In the genomic region with DNA sequence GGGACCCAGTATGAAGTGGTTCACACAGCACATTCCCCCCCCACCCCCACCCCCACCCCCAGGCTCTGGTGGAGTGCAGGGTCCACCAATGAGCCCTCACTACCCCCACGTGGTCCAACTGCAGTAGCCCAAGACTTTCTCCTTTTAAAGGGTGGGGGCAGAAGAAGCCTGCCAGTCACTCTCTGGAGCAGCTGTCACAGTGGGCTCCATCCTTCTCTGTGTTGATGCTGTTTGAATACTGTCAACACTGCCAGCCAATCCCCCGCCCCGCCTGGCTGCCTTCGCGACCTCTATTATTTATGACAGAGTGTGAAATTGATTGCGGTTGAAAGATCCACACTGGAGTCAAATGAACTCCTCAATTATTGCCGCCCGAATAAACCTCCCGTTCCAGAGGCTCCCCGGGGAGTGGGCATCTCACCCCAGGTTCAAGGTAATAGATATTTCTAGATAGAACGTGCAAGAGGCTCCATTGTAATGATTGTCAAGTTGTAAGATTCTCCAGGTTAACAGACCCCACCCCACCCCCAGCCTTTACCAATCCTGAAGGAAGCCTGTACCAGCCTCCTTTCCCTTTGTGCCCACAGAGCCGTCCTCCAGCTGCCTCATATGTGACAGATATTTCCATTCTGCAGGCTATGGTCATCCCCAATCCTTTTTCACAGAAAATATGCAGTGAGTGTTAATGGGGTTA, we compare ENCODE assay signal across 12 mouse cellular contexts.
A peak's percentile ranks its signal among the peaks of the same experiment; 100 is the strongest.
DNase-seq lines count a peak whose midpoint lies in the region; ATAC-seq and TF ChIP-seq lines count a peak whose summit lies in the region.
"Had no signal": no experiment of that assay in that cellular context is flagged by ENCODE, and none has a peak within 500 bp of the region (broad histone marks: within the 10 kb centered on the region; RNA-seq: fewer than 3 reads in every experiment).

No protein-coding gene starts in this region.

- ATAC-seq in embryonic facial prominence, embryonic 15.5 days (ENCODE audit: insufficient number of reproducible peaks, low FRiP score, low TSS enrichment, low read depth) = peak; percentile 57; the same call in 1 of the 2 replicates
- peak; percentile 94 for ATAC-seq in hindbrain, postnatal 0 days
- ATAC-seq in neural tube, embryonic 13.5 days (ENCODE audit: low read depth) = peak; percentile 81
- no peak for ATAC-seq in stomach, postnatal 0 days (ENCODE audit: low FRiP score, low TSS enrichment)
- no peak for ATAC-seq in megakaryocyte, adult 5-6 weeks (ENCODE audit: poor library complexity, severe bottlenecking)
- ATAC-seq in heart, embryonic 12.5 days (ENCODE audit: insufficient number of reproducible peaks, low FRiP score) = no peak

- DNase-seq in embryo, embryonic 11 days = peak; percentile 58
- no peak for DNase-seq in embryo, embryonic 10 days (ENCODE audit: low spot score)
- peak; percentile 83 for DNase-seq in hindbrain, postnatal 0 days (ENCODE audit: low spot score)
- no peak for DNase-seq in stomach, postnatal 0 days (ENCODE audit: low spot score)
- DNase-seq: adrenal gland, adult 8-10 months; cerebellum, adult 11 months; liver, embryonic 13.5 days; thymus, postnatal 36 days had no signal

- no peaks in the 10 kb centered on the region for H3K27me3 ChIP-seq in embryonic facial prominence, embryonic 15.5 days
- H3K27me3 ChIP-seq in hindbrain, postnatal 0 days (ENCODE audit: insufficient read depth, low read length) = 0 out of 2 replicates have a peak, but pooled peaks cover 3% of the 10 kb centered on the region
- H3K27me3 ChIP-seq in neural tube, embryonic 13.5 days = no peaks in the 10 kb centered on the region
- H3K27me3 ChIP-seq in stomach, postnatal 0 days (ENCODE audit: control insufficient read depth, insufficient read depth, low read length) = no peaks in the 10 kb centered on the region
- H3K27me3 ChIP-seq in heart, embryonic 12.5 days (replicated peaks) = no peaks in the 10 kb centered on the region
- H3K27me3 ChIP-seq: liver, embryonic 13.5 days had no signal

- no peak overlapping the region for H3K27ac ChIP-seq in embryonic facial prominence, embryonic 15.5 days (replicated peaks)
- 0 out of 2 replicates have a peak overlapping the region, but pooled peaks have one; percentile 1 for H3K27ac ChIP-seq in hindbrain, postnatal 0 days
- H3K27ac ChIP-seq in neural tube, embryonic 13.5 days (replicated peaks) = peak overlapping the region; percentile 59
- H3K27ac ChIP-seq in stomach, postnatal 0 days (replicated peaks) = no peak overlapping the region
- no peak overlapping the region for H3K27ac ChIP-seq in heart, embryonic 12.5 days (ENCODE audit: poor library complexity, severe bottlenecking)
- H3K27ac ChIP-seq: liver, embryonic 13.5 days had no signal

- WGBS in embryonic facial prominence, embryonic 15.5 days = 24% methylated on average over 12 of the region's 12 CpGs
- WGBS in hindbrain, postnatal 0 days = 15% methylated on average over 12 of the region's 12 CpGs
- WGBS in neural tube, embryonic 13.5 days = 16% methylated on average over 12 of the region's 12 CpGs
- WGBS in stomach, postnatal 0 days = 54% methylated on average over 12 of the region's 12 CpGs
- WGBS in heart, embryonic 12.5 days = 68% methylated on average over 12 of the region's 12 CpGs

- no peak overlapping the region for H3K4me2 ChIP-seq in embryonic facial prominence, embryonic 15.5 days (replicated peaks)
- H3K4me2 ChIP-seq in hindbrain, postnatal 0 days (ENCODE audit: low read depth, low read length) = no peak overlapping the region
- H3K4me2 ChIP-seq in neural tube, embryonic 13.5 days = peak overlapping the region; percentile 9; the same call in 1 of the 2 replicates
- H3K4me2 ChIP-seq in stomach, postnatal 0 days (replicated peaks; ENCODE audit: low read depth) = no peak overlapping the region
- no peak overlapping the region for H3K4me2 ChIP-seq in heart, embryonic 12.5 days
- H3K4me2 ChIP-seq: liver, embryonic 13.5 days had no signal

- no peak overlapping the region for H3K9ac ChIP-seq in embryonic facial prominence, embryonic 15.5 days
- no peak overlapping the region for H3K9ac ChIP-seq in hindbrain, postnatal 0 days (replicated peaks; ENCODE audit: low read length)
- H3K9ac ChIP-seq in neural tube, embryonic 13.5 days = no peak overlapping the region
- no peak overlapping the region for H3K9ac ChIP-seq in stomach, postnatal 0 days (ENCODE audit: low read length)
- H3K9ac ChIP-seq in heart, embryonic 12.5 days = no peak overlapping the region
- H3K9ac ChIP-seq: liver, embryonic 13.5 days had no signal

- H3K9me3 ChIP-seq in embryonic facial prominence, embryonic 15.5 days (replicated peaks) = no peaks in the 10 kb centered on the region
- H3K9me3 ChIP-seq in hindbrain, postnatal 0 days (ENCODE audit: low read length) = no peaks in the 10 kb centered on the region
- H3K9me3 ChIP-seq in neural tube, embryonic 13.5 days = no peaks in the 10 kb centered on the region
- H3K9me3 ChIP-seq in stomach, postnatal 0 days (ENCODE audit: control insufficient read depth, low read length) = no peaks in the 10 kb centered on the region
- no peaks in the 10 kb centered on the region; the same call in 1 of the 2 replicates for H3K9me3 ChIP-seq in heart, embryonic 12.5 days (replicated peaks)
- H3K9me3 ChIP-seq: liver, embryonic 13.5 days had no signal

- H3K4me1 ChIP-seq in embryonic facial prominence, embryonic 15.5 days = no peaks in the 10 kb centered on the region
- H3K4me1 ChIP-seq in hindbrain, postnatal 0 days (ENCODE audit: insufficient read depth, low read length) = no peaks in the 10 kb centered on the region
- H3K4me1 ChIP-seq in neural tube, embryonic 13.5 days (replicated peaks) = peaks cover 21% of the 10 kb centered on the region
- H3K4me1 ChIP-seq in stomach, postnatal 0 days (replicated peaks; ENCODE audit: control insufficient read depth, insufficient read depth) = no peaks in the 10 kb centered on the region
- H3K4me1 ChIP-seq in heart, embryonic 12.5 days (replicated peaks) = no peaks in the 10 kb centered on the region
- H3K4me1 ChIP-seq: liver, embryonic 13.5 days had no signal

- H3K4me3 ChIP-seq in embryonic facial prominence, embryonic 15.5 days (replicated peaks) = no peak overlapping the region
- no peak overlapping the region for H3K4me3 ChIP-seq in hindbrain, postnatal 0 days (ENCODE audit: low read length)
- no peak overlapping the region for H3K4me3 ChIP-seq in neural tube, embryonic 13.5 days
- H3K4me3 ChIP-seq in stomach, postnatal 0 days (ENCODE audit: low read depth, low read length) = no peak overlapping the region
- no peak overlapping the region for H3K4me3 ChIP-seq in heart, embryonic 12.5 days
- H3K4me3 ChIP-seq: liver, embryonic 13.5 days had no signal

- H3K36me3 ChIP-seq in embryonic facial prominence, embryonic 15.5 days = no peaks in the 10 kb centered on the region
- no peaks in the 10 kb centered on the region for H3K36me3 ChIP-seq in hindbrain, postnatal 0 days (ENCODE audit: insufficient read depth, low read length)
- no peaks in the 10 kb centered on the region for H3K36me3 ChIP-seq in neural tube, embryonic 13.5 days
- no peaks in the 10 kb centered on the region for H3K36me3 ChIP-seq in stomach, postnatal 0 days (ENCODE audit: control insufficient read depth, insufficient read depth, low read length)
- H3K36me3 ChIP-seq in heart, embryonic 12.5 days = no peaks in the 10 kb centered on the region
- H3K36me3 ChIP-seq: liver, embryonic 13.5 days had no signal

- TF ChIP-seq EP300 in stomach, postnatal 0 days (optimal IDR thresholded peaks at IDR 0.05) = no peak

- TF ChIP-seq CTCF in hindbrain, postnatal 0 days (IDR thresholded peaks at IDR 0.05; ENCODE audit: low read depth) = no peak
- TF ChIP-seq CTCF in stomach, postnatal 0 days (IDR thresholded peaks at IDR 0.05; ENCODE audit: low read depth) = no peak

Comparison
In these comparisons a context has a peak if more than half of its experiments do, and no peak if none do; other contexts are left out.
1. DNase-seq: peak in embryo, embryonic 11 days (single experiment) and hindbrain, postnatal 0 days (single experiment); none in embryo, embryonic 10 days (single experiment) and stomach, postnatal 0 days (single experiment).
2. ATAC-seq: peak in embryonic facial prominence, embryonic 15.5 days (single experiment), hindbrain, postnatal 0 days (single experiment) and neural tube, embryonic 13.5 days (single experiment); none in stomach, postnatal 0 days (single experiment), megakaryocyte, adult 5-6 weeks (single experiment) and heart, embryonic 12.5 days (single experiment).
3. H3K27ac ChIP-seq: peak in hindbrain, postnatal 0 days (single experiment) and neural tube, embryonic 13.5 days (single experiment); none in embryonic facial prominence, embryonic 15.5 days (single experiment), stomach, postnatal 0 days (single experiment) and heart, embryonic 12.5 days (single experiment).